Mouse (Mus musculus): ENCODE results near the gene Ccl25.
"Not testable (repeated sequence)": the region's sequence is repeated elsewhere in the genome, so short reads cannot be mapped to it uniquely, and the experiment has no call there.

Gene Ccl25

DNA sequence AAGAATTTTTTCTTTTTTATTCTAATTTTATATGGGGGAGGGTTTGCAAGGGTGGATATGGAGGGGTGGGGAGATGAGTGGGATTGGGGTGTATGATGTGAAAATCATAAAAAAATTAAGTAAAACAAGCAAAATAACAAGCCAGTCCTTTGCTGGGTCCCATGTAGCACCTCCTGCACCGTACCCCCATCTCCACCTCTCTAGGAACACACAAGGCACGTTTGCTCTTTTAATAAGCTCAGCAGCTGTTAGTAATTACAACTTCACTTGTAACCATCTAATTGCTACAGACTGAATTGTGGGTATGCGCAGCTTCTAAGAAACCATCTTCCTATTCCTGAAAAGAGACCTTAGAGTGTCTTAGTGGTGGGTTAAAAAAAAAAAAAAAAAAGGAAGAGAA lies 15.2 kb downstream of the Ccl25 start:
- in situ Hi-C loops (cut with MboI): no loop called here

DNA sequence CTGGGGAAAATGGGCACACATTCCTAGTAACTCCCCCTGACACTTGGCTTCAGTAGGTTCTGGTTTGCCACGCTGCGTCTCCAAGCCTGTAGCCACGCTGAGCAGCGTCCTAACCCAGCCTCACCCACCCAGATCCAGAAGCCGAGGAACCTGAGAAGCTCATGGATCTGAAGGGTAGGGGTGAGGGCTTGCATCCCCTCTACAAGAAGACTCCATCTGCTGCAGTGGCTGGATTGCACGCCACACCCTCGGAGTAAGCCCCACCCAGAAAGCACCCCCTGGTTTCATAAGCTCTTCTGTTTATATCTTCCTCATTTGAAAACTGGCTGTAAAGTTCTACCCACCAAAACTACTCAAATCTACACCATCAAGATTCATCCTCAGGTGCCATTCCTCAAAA lies 22.7 kb downstream of the Ccl25 start:
- in situ Hi-C loops (cut with MboI): no loop called here

DNA sequence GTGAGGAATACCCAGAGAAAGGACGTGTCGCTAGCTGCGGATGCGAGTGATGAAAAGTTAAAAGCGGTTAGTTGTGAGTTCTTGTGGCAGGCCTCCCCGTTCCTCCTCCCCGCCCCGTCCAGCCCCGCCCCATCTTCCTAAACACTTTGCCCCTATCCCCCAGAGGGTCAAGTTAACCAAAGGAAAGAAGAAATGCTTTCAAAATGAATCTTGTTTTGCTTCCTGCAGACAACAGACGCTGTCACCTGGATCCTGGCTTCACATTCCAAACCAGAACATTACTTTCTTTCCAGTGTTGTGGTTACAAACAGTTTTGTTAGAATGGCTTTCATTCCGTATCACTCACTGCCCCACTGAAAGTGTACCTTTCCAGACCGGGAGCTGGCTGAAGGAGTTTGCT lies 23.3 kb downstream of the Ccl25 start:
- in situ Hi-C loops (cut with MboI): no loop called here

DNA sequence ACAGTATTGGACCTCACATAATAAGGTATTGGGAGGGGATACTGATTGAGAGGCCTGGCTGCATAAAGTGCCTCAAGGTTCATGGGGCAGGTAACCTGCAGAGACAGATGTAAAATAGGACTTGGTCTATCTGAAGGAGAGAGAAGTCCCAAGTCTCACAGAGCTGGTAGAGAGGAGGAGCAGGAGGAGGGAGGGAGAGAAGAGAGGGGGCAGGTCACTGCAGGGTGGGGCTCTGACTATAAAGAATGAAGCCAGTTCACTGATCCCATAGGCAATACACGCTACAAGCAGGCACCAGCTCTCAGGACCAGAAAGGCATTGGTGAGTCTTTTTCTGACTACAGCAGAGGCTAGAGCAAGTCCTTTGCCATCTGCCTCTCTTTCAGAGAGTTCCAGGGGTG lies 24.3 kb downstream of the Ccl25 start:
- in situ Hi-C loops (cut with MboI): no loop called here

DNA sequence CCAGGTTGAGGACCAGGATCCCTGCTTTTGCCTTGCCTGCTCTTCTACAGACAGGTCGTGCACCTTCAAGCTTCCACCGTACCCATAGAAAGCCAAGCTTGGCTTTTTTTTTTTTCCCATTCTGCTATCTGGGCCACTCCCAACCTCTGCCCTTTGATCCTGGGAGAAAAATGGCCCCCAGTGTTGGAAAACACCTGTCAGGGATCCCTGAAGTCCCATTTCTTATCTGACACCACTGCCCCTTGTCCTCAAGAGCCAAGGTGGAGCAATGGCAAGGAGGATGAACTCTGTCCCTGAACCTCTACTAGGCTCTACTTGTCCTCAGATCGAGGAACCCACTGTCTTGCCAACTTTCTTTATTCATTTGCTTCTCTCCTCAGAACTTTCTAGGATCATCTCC lies 25.6 kb downstream of the Ccl25 start:
- in situ Hi-C loops (cut with MboI): no loop called here

DNA sequence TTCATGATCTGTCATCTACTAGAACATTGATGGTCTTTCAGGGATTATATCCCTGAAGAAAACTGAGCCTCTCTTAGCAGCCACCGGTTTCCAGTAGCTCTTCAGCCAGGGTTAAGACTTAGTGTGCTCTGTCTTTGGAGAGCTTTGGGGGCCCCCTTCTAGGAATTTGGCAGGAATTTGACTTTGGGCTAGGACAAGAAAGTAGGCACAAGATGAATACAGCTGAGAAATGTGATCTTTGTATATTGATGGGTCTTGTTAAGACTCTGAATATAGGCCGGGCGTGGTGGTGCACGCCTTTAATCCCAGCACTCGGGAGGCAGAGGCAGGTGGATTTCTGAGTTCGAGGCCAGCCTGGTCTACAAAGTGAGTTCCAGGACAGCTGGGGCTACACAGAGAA lies 27.6 kb downstream of the Ccl25 start:
- in situ Hi-C loops (cut with MboI): not testable (repeated sequence)

DNA sequence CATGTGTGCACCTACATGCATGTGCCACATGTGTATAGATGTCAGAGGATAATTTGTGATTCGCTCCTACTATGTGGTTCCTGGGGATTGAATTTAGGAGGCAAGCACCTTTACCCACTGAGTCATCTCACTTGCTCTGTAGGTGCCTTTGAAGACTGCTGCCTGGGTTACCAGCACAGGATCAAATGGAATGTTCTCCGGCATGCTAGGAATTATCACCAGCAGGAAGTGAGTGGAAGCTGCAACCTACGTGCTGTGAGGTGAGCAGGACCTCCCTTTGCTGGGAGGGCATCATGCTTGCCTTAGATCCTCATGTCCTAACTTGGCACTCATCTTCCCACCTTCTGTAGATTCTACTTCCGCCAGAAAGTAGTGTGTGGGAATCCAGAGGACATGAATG lies 28.7 kb downstream of the Ccl25 start:
- in situ Hi-C loops (cut with MboI): no loop called here

DNA sequence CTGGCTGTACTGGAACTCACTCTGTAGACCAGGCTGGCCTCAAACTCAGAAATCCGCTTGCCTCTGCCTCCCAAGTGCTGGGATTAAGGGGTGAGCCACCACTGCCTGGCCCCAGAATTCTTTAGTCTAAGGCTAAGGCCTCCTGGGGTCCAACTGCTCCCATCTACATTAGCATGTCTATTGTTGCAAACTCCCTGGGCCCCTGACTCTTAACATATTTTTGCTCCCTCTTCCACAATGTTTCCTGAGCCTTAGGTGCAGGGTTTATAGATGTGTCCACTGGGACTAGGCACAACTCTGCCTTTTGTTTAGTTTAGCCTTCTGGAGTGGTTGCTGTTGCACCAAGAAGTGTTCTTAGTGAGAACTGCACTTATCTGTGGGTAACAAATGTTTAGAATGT lies 29.5 kb downstream of the Ccl25 start:
- in situ Hi-C loops (cut with MboI): no loop called here

DNA sequence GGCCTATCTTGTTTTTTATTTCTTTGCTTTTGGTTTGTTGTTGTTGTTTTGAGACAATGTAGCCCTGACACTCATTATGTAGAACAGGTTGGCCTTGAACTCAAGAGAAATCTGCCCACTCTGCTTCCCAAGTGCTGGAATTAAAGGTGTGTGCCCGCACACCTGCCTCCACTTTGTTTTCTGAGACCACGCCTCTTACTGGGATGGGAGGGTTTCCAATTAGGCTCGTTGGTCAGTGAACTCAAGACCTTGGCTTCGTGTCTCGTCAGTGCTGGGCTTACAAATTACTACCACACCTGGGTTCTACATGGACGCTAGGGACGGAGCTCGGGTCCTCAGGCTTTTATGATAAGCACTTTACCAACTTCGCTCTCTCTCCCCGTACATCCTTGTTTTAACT lies 30.4 kb downstream of the Ccl25 start:
- in situ Hi-C loops (cut with MboI): no loop called here

DNA sequence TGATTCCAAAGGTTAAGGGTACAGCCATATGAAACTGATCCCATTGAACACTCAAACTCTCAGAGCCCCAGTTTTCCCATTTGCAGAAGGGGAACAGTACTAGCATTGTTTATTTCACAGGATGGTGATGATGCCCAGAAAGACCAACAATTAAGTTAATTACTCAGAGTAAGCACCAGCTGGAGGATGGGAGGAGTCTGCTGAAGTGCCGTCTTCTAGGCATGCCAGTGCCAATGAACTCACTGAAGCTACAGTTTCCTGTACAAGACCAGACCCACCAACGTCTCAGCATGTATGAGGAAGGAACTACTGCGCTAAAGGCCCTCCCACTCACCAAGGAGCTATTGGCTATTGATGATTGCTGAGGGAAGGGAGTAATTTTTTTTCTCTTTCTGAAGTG lies 34.4 kb downstream of the Ccl25 start:
- in situ Hi-C loops (cut with MboI): no loop called here

DNA sequence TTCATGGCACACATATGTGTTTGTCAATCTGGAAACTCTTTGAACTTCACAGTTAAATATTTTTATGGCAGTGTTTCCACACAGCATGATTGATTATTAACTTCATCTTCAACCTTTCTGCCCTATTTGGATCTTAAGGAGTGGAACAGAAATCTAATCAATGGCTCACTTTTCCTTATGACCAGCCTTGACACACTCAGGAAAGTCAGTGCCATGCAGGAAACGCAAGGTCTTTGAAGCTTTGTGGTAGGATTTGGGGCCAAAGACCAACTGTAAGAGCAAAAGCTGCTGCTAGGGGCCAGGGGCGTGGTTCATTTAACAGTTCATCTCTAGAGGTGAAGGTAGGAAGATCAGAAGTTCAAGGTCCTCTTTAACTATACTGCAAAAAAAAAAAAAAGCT lies 35.9 kb downstream of the Ccl25 start:
- in situ Hi-C loops (cut with MboI): no loop called here

DNA sequence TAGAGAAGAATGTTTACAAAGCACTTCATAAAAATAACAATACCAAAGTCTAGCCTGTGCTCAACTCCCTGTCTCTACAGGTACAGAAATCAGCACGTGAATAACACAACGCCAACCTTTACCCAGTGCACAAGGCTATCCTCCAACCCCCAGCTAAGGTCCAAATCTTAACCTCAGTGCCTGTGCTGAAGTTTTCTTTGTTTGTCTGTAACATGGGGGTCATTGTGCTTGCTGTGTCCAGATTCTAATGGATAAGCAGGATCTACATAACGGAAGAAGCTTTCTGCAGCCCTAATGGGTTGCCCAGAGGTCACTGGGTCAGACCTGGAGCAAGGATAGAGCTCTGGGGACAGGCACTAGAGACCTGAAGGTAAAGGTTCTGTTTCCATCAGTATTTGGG lies 41.2 kb downstream of the Ccl25 start:
- in situ Hi-C loops (cut with MboI): no loop called here

DNA sequence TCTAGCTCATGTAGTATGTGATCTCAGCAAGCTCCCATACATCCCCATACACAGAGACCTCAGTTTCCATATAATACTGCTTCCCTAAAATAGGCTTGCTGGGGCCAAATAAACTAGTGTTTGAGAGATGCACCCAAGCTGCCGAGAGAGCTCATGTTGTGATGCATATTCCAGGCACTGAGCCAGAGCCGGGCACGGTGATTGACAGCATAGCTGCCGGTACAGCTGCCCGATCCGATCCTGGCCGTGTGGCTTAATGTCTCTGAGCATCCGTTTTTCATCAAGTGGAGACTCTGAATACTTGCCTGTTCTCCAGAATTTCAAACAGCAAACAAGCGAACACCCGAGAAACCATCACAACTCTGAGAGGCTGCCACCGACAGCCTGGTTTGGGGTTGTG lies 42.8 kb downstream of the Ccl25 start:
- in situ Hi-C loops (cut with MboI): no loop called here

DNA sequence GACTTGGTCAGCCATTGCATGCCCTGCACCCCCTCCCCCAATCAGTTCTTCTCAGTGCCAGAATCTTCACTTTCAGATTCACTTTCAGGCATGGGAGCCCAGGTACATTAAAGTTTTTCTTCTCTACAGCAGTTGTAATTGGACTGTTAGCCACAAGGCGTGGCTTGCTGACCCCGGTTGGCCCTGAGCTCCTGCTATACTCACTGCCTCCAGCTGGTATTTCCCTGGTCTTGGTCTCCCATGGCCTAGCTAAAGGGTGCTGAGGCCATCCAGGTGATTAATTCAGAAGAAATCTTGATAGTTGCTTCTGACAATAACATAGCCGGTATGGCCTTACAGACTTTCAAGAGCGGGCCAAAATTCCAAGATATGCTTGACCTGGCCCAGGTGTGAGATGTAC lies 43.5 kb downstream of the Ccl25 start:
- in situ Hi-C loops (cut with MboI): no loop called here

DNA sequence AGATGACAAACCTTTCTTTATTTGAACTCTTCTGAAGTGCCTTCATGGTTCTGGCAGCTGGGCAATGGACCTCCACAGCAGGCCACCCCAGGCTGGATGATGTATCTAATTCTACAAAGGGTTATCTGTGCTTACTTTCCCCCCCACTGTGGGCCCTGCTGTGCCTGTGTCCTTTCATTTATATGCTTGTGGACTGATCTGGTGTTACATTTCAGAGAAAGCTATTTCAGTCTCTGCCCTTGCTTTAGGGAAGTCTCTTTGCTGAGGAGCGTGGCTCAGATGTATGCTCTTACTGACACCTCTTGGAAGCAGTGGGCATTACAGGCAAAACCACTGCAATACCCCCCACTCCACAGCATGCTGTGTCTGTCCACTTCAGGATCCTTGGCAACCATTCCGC lies 45.1 kb downstream of the Ccl25 start:
- in situ Hi-C loops (cut with MboI): no loop called here

DNA sequence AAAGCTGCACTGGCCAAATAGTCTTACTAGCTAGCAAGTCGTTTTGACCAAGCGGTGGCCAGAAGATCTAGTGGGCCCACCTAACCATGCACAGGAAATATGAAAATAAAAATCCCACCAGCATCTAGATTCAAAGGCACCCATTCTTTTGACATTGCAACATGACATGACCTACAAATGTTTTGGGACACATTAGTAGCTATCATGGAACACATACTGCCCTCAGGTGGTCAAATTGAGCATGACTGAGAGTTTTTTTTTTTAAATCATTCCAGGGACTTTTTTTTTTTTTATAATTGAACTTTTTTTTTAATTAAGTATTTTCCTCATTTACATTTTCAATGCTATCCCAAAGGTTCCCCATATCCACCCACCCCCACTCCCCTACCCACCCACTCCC lies 47.6 kb downstream of the Ccl25 start:
- in situ Hi-C loops (cut with MboI): no loop called here

DNA sequence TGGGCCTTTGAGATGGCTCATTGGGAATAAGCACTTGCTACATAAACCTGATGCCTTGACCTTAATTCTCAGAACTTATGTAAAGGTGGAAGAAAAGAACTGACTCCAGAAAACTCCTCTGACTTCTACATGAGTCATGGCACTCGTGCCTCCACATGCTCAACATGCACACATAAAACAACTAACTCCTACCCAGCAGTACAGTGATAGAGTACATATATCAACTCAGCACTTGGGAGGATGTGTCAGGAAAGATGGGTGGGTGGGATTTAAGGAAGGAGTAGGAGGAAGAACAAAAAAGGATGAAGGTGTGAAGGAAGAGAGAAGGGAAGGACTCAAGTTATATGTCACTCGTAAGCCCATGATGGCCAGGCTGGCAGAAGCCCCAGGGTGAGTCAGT lies 76.4 kb downstream of the Ccl25 start:
- in situ Hi-C loops (cut with MboI): loop anchor here (10.0 to 25.0 kb wide), 2 partner anchors 113 to 186 kb away; no protein-coding TSS in a partner anchor

DNA sequence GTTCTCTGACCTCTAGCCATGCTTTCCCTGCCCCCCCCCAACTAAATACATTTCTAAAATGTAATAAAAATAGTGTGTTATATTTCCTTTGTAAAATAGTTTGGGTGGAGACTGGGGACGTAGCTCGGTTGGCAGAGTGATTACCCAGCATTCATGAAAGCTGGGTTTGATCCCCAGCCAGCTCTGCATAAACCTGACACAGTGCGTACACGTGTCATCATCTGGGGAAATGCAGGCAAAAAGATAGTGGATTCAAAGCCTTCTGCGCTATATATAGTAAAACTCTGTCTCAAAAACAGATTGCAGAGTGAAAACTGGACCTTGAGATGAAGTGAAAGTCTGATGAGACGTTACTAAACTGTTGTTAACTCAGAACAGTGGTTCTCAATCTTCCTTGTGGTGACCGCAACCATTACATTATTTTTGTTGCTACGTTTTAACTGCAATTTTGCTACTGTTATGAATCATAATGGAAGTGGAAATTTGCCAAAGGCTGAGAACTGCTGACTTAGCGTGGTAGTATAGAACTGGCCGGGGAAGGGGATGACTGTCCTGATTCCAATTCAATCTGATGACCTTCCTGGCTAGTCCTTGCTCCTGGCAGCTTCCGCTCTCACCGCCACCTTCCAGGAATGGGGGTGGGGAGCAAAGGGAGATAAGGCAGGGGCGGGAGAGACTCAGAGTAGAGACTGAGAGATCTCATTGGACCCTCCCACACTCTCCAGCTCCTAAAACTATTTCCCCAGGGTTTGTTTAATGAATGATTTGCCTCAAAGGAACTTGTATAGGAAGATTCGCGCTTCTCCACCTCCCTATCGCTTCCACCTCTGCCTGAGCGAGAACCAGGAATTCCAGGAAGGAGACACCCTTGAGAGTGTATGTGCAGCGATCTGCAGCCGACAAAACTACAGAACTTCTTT lies 79.2 kb downstream of the Ccl25 start:
- in situ Hi-C loops (cut with MboI): loop anchor here (10.0 to 25.0 kb wide), 2 partner anchors 111 to 183 kb away; no protein-coding TSS in a partner anchor

DNA sequence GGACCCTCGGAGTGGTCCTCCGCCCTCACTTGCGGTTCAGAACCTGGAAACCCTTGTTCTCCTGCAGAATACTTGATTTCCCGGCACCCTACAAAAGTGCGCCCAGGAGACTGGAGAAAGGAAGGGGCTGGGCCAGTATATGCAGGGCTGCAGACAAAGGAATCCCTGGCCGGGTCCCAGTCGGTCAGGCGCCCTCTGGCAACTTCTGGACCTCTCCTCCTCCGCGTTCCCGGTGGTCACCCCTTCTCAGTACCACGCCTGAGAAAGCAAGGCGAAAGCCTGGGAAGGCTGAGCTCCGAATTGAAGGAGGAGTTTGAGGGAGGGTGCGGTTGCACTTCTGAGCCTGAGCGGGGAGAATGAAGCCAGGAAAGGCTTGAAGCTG lies 79.9 kb downstream of the Ccl25 start:
- in situ Hi-C loops (cut with MboI): loop anchor here (10.0 to 25.0 kb wide), 2 partner anchors 110 to 182 kb away; no protein-coding TSS in a partner anchor

DNA sequence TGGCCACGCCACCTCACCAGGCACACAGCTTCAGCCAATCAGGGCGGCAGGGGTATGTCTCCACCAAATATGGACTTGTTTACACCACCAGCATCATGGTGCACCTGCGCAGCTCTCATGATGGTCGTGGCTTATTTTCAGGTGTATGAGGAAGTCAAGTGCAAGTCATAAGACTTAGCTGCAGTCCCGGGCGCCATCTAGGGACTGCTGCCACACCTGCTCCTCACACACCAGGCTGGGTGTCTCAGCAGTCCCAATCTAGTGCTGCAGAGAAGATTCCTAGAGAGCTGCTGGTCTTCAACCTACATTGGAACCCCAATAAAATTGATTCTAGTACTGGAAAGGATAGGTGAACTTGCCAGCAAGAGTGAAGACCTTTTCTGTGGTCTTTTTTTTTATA lies 83.4 kb downstream of the Ccl25 start:
- in situ Hi-C loops (cut with MboI): loop anchor here (10.0 to 25.0 kb wide), 2 partner anchors 106 to 179 kb away; no protein-coding TSS in a partner anchor
